Mouse (Mus musculus): ENCODE data around the gene A830031A19Rik. TPM values are rescaled to one million over a fixed set of nuclear protein-coding genes. Genes with fewer than 3 reads are reported as not detected.

A830031A19Rik gene
- total and polyA plus RNA-seq, 3 experiments, result not detected

DNA sequence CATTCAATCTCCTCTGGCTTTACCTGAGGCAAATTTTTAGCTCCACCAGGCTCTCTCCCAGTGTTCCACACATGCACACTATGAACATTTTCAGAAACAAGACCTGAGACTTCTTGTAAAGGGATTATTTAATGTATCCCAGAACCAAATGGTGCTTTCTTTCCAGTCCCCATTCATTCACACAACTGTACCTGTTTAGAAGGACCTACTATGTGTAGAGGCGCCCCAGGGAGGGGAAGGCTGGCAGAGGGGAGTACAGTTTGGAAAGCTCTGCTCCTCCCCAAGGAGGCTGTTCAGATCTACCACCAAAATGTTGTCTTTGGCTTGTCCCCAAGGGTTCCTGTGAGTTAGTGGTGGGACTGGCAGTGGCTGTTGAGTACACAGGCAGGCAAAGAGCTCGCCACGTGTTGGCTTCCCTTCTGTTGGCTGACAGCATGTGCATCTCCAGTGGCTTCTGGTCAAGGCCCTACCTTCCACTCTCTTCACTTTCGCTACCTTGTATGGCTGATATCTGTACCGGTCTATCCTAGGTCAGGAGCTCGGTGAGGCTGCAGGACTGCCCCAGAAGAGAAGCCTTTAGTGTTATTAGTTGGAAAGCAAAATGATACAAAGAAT lies 28.4 kb upstream of the A830031A19Rik start:
- DNase-seq, result no peak
- TF ChIP-seq CTCF (IDR thresholded peaks at IDR 0.05) (no peak), POLR2A (IDR thresholded peaks at IDR 0.05; ENCODE audit: insufficient read depth, low read depth, low read length) (no peak), EP300 (IDR thresholded peaks at IDR 0.05; ENCODE audit: insufficient read depth, low read depth, low read length) (no peak)
- Histone ChIP-seq H3K9ac (ENCODE audit: low read depth, low read length) (no peak overlapping the region), H3K4me1 (ENCODE audit: control insufficient read depth, insufficient read depth, low read length) (no peaks in the 10 kb centered on the region), H3K36me3 (ENCODE audit: control insufficient read depth, insufficient read depth, low read length) (no peaks in the 10 kb centered on the region), H3K4me3 (no peak overlapping the region), H3K27me3 (ENCODE audit: control insufficient read depth, insufficient read depth, low read length) (no peaks in the 10 kb centered on the region), H3K27ac (no peak overlapping the region), H3K79me2 (replicated peaks; ENCODE audit: control insufficient read depth, insufficient read depth, low read length) (no peaks in the 10 kb centered on the region)
- WGBS, result 75% methylated on average over 6 of the region's 6 CpGs
- intact Hi-C loops (cut with DNase I), result no loop called here

DNA sequence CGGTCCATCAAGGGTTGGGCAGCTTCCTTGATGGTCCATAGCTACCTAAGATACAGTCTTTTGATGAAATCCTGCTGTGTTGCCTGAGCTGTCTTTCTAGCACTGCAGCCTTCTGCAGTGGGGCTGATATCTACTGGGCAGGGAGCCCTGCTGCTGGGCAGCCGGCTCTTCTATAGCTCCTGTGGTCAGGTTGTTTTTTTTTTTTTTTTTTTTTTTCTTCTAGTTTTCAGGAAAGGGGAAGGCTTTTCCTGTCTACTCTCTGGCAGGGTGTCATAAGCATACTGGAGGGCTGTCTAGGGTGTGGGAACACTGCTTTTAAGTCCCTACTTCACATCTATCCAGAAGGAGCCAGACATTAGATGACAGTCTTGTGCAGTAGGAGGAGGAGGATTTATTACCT lies 27.5 kb upstream of the A830031A19Rik start:
- H3K27ac ChIP-seq, result no peak overlapping the region
- no peaks in the 10 kb centered on the region for H3K36me3 ChIP-seq (ENCODE audit: control insufficient read depth, insufficient read depth, low read length)
- H3K27me3 ChIP-seq (ENCODE audit: control insufficient read depth, insufficient read depth, low read length), result no peaks in the 10 kb centered on the region
- intact Hi-C loops (cut with DNase I), result no loop called here
- no peak overlapping the region for H3K4me3 ChIP-seq
- DNase-seq, result no peak
- TF ChIP-seq CTCF (IDR thresholded peaks at IDR 0.05) (no peak), POLR2A (IDR thresholded peaks at IDR 0.05; ENCODE audit: insufficient read depth, low read depth, low read length) (no peak), EP300 (IDR thresholded peaks at IDR 0.05; ENCODE audit: insufficient read depth, low read depth, low read length) (no peak)
- no peak overlapping the region for H3K9ac ChIP-seq (ENCODE audit: low read depth, low read length)
- no peaks in the 10 kb centered on the region for H3K4me1 ChIP-seq (ENCODE audit: control insufficient read depth, insufficient read depth, low read length)
- WGBS, result 38% methylated on average over 2 of the region's 2 CpGs
- no peaks in the 10 kb centered on the region for H3K79me2 ChIP-seq (replicated peaks; ENCODE audit: control insufficient read depth, insufficient read depth, low read length)

DNA sequence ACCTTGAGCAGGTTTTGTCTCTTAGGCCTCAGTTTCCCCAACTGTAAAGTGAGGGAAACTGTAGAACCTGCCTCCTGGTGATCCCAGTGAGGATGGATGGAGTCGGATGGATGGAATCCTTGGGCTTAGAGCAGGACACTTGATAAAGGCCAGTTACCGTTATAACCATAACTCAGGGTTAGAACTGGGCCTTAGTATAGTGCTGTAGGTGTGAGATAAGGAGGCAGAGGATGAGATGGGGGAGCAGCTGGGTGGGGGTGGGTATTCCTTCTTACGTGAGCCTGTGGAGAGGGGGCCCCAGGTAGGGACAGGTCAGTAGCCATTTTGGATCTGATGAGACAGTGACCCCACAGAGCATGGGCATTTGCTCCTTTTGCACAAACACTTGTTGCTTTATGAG lies 26.8 kb upstream of the A830031A19Rik start:
- TF ChIP-seq EP300 (IDR thresholded peaks at IDR 0.05; ENCODE audit: insufficient read depth, low read depth, low read length), result no peak
- TF ChIP-seq POLR2A (IDR thresholded peaks at IDR 0.05; ENCODE audit: insufficient read depth, low read depth, low read length), result no peak
- no peak for TF ChIP-seq CTCF (IDR thresholded peaks at IDR 0.05)
- WGBS, result 83% methylated on average over 3 of the region's 3 CpGs
- H3K4me3 ChIP-seq, result no peak overlapping the region
- no peaks in the 10 kb centered on the region for H3K79me2 ChIP-seq (replicated peaks; ENCODE audit: control insufficient read depth, insufficient read depth, low read length)
- H3K27ac ChIP-seq, result no peak overlapping the region
- H3K36me3 ChIP-seq (ENCODE audit: control insufficient read depth, insufficient read depth, low read length), result no peaks in the 10 kb centered on the region
- H3K9ac ChIP-seq (ENCODE audit: low read depth, low read length), result no peak overlapping the region
- H3K27me3 ChIP-seq (ENCODE audit: control insufficient read depth, insufficient read depth, low read length), result no peaks in the 10 kb centered on the region
- intact Hi-C loops (cut with DNase I), result no loop called here
- DNase-seq, result no peak
- H3K4me1 ChIP-seq (ENCODE audit: control insufficient read depth, insufficient read depth, low read length), result no peaks in the 10 kb centered on the region

GRCm38 (mm10) chr11:24100449-24101070 lies 25.7 kb upstream of the A830031A19Rik start:
- no peak overlapping the region for H3K4me3 ChIP-seq
- no peaks in the 10 kb centered on the region for H3K79me2 ChIP-seq (replicated peaks; ENCODE audit: control insufficient read depth, insufficient read depth, low read length)
- TF ChIP-seq EP300 (IDR thresholded peaks at IDR 0.05; ENCODE audit: insufficient read depth, low read depth, low read length) (no peak), POLR2A (IDR thresholded peaks at IDR 0.05; ENCODE audit: insufficient read depth, low read depth, low read length) (no peak), CTCF (IDR thresholded peaks at IDR 0.05) (no peak)
- no peak for DNase-seq
- intact Hi-C loops (cut with DNase I), result no loop called here
- no peaks in the 10 kb centered on the region for H3K36me3 ChIP-seq (ENCODE audit: control insufficient read depth, insufficient read depth, low read length)
- 66% methylated on average over 4 of the region's 4 CpGs for WGBS
- no peak overlapping the region for H3K27ac ChIP-seq
- no peak overlapping the region for H3K9ac ChIP-seq (ENCODE audit: low read depth, low read length)
- H3K4me1 ChIP-seq (ENCODE audit: control insufficient read depth, insufficient read depth, low read length), result no peaks in the 10 kb centered on the region
- H3K27me3 ChIP-seq (ENCODE audit: control insufficient read depth, insufficient read depth, low read length), result no peaks in the 10 kb centered on the region

DNA sequence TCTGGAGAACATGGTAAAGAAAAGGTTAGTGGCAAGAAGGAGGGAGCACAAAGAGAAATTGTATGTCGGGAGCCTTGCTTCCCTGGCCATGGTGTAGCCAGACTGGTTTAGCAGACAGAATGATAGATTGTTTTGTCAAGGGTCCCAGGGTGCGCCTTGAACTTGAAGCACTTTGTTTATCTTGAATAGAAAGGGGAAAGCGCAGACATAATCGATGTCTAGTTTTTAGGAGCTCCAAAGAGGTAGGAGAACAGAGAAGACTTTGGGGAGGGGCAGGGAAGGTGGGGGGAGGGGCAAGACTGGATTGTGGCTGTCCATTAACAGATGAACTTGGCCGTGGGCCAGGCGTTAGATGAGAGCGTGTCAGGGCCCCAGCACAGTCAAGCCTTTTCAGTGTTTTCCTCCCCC lies 25.0 kb upstream of the A830031A19Rik start:
- H3K4me3 ChIP-seq, result no peak overlapping the region
- no peak for TF ChIP-seq CTCF (IDR thresholded peaks at IDR 0.05)
- TF ChIP-seq EP300 (IDR thresholded peaks at IDR 0.05; ENCODE audit: insufficient read depth, low read depth, low read length), result no peak
- TF ChIP-seq POLR2A (IDR thresholded peaks at IDR 0.05; ENCODE audit: insufficient read depth, low read depth, low read length), result no peak
- WGBS, result 37% methylated on average over 7 of the region's 7 CpGs
- H3K27me3 ChIP-seq (ENCODE audit: control insufficient read depth, insufficient read depth, low read length), result no peaks in the 10 kb centered on the region
- H3K9ac ChIP-seq (ENCODE audit: low read depth, low read length), result no peak overlapping the region
- H3K79me2 ChIP-seq (replicated peaks; ENCODE audit: control insufficient read depth, insufficient read depth, low read length), result no peaks in the 10 kb centered on the region
- intact Hi-C loops (cut with DNase I), result no loop called here
- no peak for DNase-seq
- no peak overlapping the region for H3K27ac ChIP-seq
- no peaks in the 10 kb centered on the region for H3K36me3 ChIP-seq (ENCODE audit: control insufficient read depth, insufficient read depth, low read length)
- H3K4me1 ChIP-seq (ENCODE audit: control insufficient read depth, insufficient read depth, low read length), result no peaks in the 10 kb centered on the region

GRCm38 (mm10) chr11:24099215-24099614 lies 24.4 kb upstream of the A830031A19Rik start:
- H3K79me2 ChIP-seq (replicated peaks; ENCODE audit: control insufficient read depth, insufficient read depth, low read length), result no peaks in the 10 kb centered on the region
- no peak overlapping the region for H3K4me3 ChIP-seq
- intact Hi-C loops (cut with DNase I), result no loop called here
- no peaks in the 10 kb centered on the region for H3K36me3 ChIP-seq (ENCODE audit: control insufficient read depth, insufficient read depth, low read length)
- no peak overlapping the region for H3K9ac ChIP-seq (ENCODE audit: low read depth, low read length)
- no peak overlapping the region for H3K27ac ChIP-seq
- WGBS, result 80% methylated on average over 10 of the region's 10 CpGs
- DNase-seq, result no peak
- TF ChIP-seq CTCF (IDR thresholded peaks at IDR 0.05) (no peak), EP300 (IDR thresholded peaks at IDR 0.05; ENCODE audit: insufficient read depth, low read depth, low read length) (no peak)
- no peaks in the 10 kb centered on the region for H3K4me1 ChIP-seq (ENCODE audit: control insufficient read depth, insufficient read depth, low read length)
- H3K27me3 ChIP-seq (ENCODE audit: control insufficient read depth, insufficient read depth, low read length), result no peaks in the 10 kb centered on the region

Measured in heart, adult 2 months (tissue).